Mouse (Mus musculus) layer of hippocampus, adult 11-12 months (tissue): ENCODE data around the gene Gm20390.
A peak's percentile ranks its signal among the peaks of the same experiment; 100 is the strongest.

Experiments used
- DNase-seq: peaks from one replicate; pipeline ENCODE4 v3.0.0; 2022; ENCODE audit warnings: low spot score

Gm20390 gene

DNA sequence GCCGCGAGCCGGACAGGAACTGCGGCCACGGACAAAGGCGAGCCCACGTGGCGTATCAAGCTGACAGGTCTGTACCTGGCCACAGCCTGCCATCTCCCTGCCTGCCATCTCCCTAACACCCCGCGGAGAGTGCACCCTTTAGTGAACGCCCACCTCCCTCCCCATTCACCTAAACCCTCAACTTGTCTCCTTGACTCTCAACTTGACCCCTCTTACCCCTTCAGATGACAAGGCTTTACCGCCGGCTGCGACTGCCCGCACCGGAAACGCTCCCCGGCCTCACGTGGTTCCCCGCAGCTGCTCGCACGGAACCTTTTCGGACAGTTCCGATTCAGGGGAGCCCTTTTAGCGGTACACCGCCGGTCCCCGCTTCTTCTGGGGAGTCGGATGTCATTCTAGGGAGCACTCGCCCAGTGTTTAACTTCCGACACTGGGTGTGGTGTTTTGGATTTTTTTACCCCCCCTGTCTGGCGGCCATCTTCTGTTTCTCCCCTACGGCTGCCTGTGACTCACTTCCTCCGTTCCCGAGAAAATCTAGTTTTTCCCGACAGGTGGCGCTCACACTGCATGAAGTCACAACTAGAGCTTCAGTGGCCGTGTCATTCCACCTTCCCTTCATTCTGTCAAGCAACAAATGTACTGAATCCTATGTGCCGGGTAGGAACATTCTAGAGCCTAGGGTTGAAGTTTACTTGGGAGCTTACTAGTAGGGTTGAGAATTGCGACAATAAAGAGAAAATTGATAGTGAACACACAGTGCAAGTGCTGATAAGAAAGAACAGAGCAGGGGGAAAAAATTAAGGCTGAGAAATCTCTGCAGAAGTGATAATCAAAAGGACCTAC lies at the start of gene Gm20390, which contains the start of gene Nme1:
Gene Gm20390, minus strand, starts transcription at position 289 of the 843 bp plus-strand sequence.
Gene Nme1, minus strand, starts transcription at position 517 of the 843 bp plus-strand sequence.
- peak; percentile 99 for DNase-seq

DNA sequence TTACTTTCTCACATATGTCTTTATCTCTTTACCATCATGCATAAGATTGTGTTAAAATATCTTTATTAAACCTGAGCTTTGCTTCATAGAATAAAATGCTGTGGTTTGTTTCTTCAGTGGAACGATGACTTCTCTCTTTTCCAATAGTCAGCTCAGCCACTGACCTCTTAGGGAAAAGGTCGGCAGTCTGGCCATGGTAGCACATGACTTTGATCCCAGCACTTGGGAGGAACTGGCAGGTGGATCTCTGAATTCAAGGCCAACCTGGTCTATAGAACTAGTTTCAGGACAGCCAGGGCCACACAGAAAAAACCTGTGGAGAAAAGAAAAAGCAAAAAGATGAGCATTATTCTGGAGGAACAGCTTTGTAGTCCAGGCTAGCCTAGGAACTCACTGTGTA lies 35.3 kb upstream of the Gm20390 start:
- DNase-seq: no peak

DNA sequence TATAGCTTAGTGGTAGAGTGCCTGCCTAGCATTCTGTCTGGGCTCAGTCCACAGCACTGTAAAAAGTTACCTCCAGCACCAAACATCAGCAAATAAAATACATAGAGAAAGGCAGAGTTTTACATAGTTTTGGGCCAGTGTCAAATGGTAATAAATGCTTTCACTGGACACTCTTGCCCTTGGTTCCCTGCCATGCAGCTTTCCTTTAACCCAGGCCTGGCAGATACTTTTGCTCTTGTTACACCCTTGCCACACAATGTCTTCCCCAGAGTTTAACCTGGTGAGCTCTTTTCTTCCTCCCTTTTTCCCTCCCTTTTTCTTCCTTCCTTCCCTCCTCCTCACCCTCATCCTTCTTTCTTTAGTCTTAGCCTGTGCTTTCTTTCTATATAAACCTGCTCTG lies 31.2 kb upstream of the Gm20390 start:
- DNase-seq: no peak

- peak; percentile 7 for DNase-seq
Observed at GRCm38 (mm10) chr11:93997141-93997775, 29.2 kb upstream of the Gm20390 start.

- DNase-seq: peak; percentile 30
Observed at GRCm38 (mm10) chr11:93996306-93997140, 28.4 kb upstream of the Gm20390 start.

DNA sequence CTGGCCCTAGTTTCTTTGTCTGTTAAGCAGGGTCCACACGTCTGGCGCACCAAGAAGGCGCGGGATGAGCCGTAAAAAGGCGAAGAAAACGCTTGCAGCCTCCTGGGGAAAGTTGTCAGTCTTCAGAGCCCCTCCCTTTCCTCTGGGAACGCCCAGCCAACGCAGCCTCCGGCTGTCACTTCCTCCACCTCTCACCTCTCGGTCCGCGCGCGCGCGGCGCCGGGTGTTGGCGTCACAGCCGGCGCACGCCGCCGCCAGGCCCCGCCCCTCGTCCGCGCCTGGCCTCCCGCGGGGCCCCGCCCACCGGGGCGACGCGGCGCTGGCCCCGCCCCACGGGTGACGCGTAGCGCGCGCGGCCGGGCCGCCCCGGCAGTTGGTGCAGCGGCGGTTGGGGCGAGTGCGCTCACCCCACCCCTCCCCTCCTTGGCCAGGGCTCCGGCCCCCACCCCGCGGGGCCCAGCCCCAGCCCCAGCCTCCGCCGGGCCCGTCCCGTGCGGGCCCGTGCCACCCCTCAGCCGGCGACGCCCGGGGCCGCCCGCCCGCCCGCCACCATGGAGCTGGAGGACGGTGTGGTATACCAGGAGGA lies 27.7 kb upstream of the Gm20390 start, which contains the start of gene Spag9:
Gene Spag9, plus strand, starts transcription at position 372 of the 586 bp plus-strand sequence.
- peak; percentile 93 for DNase-seq

GRCm38 (mm10) chr11:93995111-93995719 lies 27.1 kb upstream of the Gm20390 start:
- peak; percentile 81 for DNase-seq

GRCm38 (mm10) chr11:93994531-93994930 lies 26.4 kb upstream of the Gm20390 start:
- no peak for DNase-seq

- DNase-seq: no peak
Observed at GRCm38 (mm10) chr11:93988328-93989062, 20.4 kb upstream of the Gm20390 start.

DNA sequence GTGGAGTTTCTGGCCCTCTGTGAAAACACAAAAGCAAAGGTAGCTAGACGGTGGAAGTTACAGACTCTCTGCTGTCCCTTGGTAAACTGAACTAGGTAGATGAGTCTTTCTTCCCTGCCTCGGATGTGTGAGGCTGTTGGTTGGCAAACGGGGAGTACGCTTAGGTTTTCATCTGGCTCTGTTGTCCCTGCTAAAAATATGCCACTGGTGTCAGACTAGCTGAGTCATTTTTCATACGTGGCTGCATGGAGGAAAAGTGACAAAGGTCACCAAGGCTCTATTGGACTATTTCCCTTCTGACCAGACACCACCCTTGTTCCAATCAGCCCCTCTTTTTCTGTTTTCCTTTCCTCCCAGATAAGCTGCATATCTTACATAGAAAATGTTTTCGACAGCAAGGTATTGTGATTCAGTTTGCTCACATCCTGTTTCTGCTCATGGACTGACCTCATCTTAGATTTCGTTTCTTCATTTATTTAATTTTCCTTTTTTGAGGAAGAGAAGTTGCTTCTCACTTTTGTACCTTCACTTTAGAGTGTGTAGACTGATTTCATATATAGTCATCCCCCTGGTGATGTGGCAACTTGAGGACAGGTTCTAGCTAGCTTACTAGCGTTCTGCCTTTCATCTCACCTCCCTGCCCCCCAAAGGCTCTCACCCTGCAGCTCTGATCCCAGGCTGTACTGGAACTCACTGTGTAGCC lies 19.7 kb upstream of the Gm20390 start:
- no peak for DNase-seq

- no peak for DNase-seq
Observed at GRCm38 (mm10) chr11:93987026-93987425, 18.9 kb upstream of the Gm20390 start.

GRCm38 (mm10) chr11:93986298-93986697 lies 18.2 kb upstream of the Gm20390 start:
- no peak for DNase-seq

- DNase-seq: no peak
Observed at GRCm38 (mm10) chr11:93985265-93985664, 17.2 kb upstream of the Gm20390 start.

DNA sequence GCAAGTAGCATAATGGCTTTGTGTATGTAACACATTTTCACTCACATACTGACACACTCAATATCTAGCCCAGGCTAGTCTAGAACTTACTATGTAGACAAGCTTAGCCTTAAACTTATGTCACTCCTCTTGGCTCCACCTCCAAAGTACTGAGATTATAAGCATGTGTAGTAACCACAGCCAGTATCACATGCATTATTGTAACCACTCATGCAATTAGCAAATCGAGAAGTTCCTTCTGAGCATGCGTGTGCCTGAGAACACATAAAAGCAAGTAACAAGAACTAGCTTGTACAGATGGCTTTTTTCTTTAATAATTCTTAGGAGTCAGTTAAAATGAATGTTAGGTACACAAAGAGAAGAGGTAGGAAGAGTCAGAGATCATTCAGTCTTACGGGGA lies 16.5 kb upstream of the Gm20390 start:
- DNase-seq: no peak

DNA sequence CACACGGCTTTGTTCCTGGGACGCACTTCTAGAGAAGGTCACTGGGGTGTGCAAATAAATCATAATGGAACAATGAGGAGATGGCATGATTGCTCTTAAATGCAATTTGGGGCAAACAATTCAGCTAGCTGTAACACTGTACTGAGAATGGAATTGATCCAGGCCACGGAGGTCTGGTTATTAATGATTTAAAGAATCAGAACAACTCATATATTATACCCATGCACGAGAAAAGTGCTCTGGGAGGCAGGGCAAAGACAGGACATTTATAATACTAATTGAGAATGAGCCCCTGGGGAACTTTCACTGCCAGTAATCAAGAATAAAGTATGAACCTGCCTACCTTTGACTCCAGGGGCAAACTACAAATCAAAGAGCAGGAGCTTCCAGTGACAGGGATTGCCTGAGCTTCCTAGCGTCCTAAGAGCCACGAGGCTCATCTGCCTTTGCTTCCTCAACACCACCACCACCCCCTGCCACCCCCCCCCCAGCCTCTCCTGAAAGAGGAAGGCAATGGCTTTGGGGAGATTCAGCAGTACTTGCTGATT lies 11.5 kb upstream of the Gm20390 start:
- DNase-seq: no peak

GRCm38 (mm10) chr11:93972951-93973350 lies 4.9 kb upstream of the Gm20390 start:
- DNase-seq: no peak

DNA sequence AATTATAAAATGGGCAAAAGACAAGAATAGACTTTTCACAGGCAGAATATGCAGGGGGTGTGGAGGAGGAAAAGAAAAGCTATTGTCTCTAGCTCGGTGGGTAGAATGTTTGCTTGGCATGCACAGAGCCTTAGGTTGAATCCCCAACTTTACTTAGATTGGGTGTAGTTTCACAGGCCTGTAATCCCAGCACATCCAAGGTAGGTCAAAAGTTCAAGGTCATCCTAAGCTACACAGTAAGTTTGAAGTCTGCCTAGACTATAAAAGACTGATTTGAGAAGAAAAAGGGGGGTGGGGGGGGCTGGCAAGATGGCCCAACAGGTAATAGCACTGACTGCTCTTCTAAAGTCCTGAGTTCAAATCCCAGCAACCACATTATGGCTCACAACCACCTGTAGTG lies 1.7 kb upstream of the Gm20390 start:
- no peak for DNase-seq

GRCm38 (mm10) chr11:93969171-93969570 lies 1.1 kb upstream of the Gm20390 start:
- DNase-seq: no peak

DNA sequence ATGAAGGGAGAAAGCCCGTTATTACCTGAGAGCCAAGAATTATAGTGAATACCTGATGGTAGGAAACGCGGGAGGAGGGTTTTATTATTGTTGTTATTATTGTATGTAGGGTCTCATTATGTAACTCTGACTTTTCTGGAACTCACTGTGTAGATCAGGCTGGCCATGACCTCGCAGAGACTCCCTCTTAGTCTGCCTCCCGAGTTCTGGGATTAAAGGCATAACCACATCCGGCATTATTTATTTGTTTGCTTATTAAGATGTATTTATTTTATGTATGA lies 695 bp upstream of the Gm20390 start:
- no peak for DNase-seq

GRCm38 (mm10) chr11:93967381-93967780 lies 712 bp downstream of the Gm20390 start:
- DNase-seq: no peak
